Mouse (Mus musculus) lung, postnatal 25 days (tissue): ENCODE data around the gene Zfr.
A peak's percentile ranks its signal among the peaks of the same experiment; 100 is the strongest.
"Not testable (repeated sequence)": the region's sequence is repeated elsewhere in the genome, so short reads cannot be mapped to it uniquely, and the experiment has no call there.

Source experiments
- DNase-seq: peaks from one replicate; pipeline ENCODE4 v3.0.0; 2022; ENCODE audit warnings: low spot score

Gene Zfr

DNA sequence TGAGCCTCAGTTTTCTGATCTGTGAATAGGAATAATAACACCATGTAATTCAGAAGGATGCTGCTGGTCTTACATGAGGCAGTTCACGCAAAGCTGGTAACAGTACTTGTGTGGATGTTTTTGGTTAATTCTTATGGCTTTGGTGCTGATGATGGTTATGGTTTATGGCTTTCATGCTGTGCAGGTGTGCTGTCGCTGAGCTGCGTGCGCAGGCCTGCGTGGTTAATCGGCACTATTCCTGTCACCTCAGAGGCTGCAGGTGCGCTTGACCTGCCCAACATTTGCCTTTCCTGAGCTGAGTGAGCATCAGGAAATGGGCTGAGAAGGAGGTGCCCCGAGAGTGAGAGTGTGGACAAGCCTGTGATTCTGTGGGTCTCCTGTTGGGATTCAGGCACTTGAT lies 98.5 kb downstream of the Zfr start:
- no peak for DNase-seq

- no peak for DNase-seq
Measured at GRCm38 (mm10) chr15:12216798-12217197, 99.2 kb downstream of the Zfr start.

GRCm38 (mm10) chr15:12217332-12217731 lies 99.7 kb downstream of the Zfr start:
- DNase-seq, result not testable (repeated sequence)

DNA sequence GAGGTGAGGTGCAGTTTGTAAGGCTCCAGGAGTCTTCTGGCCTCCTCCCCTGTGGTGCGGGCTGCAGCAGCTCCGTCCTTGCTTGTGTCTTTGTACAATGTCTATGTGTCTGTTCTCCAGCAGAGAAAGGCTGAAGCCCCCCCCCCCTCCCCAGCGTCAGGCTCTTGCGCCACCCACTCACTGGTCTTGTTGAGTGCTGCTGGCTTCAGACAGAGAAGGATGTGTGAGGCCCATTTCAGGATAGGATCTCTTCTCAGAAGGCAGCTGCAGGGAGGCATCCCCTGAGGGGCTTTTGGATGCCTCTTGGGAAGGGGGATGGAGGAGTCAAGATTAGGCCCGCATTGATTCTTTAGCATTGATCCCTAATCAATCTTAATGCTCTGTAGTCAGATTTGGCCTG lies 100.2 kb downstream of the Zfr start:
- DNase-seq, result no peak

- DNase-seq, result peak; percentile 51
Measured at GRCm38 (mm10) chr15:12218583-12219382, 101.2 kb downstream of the Zfr start.

DNA sequence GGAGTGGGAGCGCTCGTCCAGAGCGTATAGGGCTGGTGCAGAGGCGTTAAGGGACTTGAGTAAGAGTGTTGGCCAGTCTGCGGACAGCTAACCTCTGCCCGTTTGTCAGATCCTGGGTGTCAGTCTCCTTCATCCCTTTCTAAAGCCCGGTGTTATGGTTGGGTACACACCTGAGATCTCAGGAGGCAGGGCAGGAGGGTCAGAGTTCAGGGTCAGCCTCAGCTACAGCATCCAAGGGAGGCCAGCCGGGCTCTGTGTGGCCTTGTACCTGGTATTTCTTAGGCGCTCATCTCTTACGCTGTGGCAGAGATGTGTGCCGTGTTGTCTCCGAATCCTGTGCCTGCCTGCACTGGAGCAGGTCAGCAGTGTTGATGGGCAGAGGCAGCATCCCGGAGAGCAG lies 103.5 kb downstream of the Zfr start:
- no peak for DNase-seq

- no peak for DNase-seq
Measured at GRCm38 (mm10) chr15:12222564-12223302, 105.1 kb downstream of the Zfr start.

GRCm38 (mm10) chr15:12223393-12223792 lies 105.8 kb downstream of the Zfr start:
- DNase-seq, result no peak

DNA sequence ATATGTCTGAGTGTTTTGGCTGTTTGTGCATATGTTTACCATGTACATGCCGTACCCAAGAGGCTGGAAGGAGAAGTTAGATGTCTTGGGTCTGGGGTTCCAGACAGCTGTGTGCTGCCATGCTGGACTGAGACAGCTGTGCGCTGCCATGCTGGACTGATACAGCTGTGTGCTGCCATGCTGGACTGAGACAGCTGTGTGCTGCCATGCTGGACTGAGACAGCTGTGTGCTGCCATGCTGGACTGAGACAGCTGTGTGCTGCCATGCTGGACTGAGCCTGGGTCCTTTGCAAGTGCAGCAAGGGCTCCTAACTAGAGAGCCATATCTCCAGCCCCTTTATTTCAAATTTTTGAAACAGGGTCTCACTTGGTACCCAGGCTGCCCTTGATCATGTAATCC lies 106.6 kb downstream of the Zfr start:
- DNase-seq, result no peak

GRCm38 (mm10) chr15:12225062-12225461 lies 107.4 kb downstream of the Zfr start:
- DNase-seq, result no peak

DNA sequence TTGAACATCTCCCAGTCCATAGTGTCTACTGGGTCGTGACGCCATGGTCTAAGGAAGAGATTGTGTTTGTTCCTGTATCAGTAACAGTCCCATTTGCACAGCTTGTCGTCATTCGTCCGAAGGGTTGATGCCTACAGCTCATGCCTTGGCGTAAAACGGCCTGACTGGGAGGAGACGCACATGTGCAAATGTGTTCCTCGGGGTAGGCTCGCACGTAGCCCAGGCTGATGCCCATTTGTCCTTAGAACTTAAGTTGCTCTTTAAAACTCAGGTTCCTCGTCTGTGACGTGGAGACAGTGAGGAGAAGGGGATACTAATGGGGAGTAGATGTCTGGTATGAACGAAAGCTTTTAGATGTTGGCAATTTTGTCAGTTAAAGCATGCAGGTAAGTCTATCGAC lies 109.3 kb downstream of the Zfr start:
- DNase-seq, result no peak

DNA sequence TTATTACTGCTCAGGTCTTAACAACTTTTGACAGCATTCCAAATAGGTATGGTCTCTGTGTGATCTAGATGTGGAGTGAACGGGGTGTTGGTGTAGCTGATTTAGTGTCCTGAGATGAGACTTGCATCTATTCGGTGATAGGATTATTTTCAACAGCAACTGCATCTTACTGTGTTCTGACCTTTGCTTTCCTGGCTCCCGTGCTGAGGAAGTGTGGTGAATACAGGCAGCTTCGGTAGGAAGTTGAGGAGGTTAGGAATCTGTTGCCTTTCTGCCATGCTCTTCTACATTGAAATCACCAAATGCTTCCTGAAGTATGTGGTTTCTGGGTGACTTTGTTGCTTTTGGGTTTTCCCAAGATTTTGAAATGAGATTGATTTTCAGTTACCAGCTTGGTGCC lies 109.7 kb downstream of the Zfr start:
- DNase-seq, result no peak

DNA sequence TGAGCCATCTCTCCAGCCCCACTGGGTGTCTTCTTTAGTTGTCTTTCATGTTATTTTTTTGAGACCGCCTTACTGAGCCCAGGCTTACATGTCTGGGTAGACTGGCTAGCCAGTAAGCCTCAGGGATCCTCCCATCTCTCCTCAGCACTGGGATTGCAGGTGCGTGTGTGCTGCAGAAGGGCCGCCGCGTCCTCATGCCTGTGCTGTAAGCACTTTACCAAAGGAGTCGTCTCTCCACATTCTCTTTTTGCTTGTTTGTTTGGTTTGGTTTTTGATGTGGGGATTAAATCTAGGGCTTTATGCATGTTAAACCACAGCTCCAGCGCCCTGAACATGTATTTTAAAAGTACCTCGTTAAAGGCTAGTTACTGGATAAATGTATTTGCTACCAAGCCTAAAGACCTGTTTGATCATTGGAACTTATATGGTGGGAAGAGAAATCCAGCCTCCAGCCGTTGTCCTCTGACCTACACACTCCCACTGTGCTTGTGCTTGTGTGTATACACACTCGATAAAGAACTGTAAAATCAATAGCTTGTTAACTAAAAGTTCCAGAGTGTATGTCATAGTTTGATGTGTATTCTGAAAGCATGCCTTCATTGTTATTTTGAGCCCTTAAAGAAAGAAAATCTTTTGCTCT lies 112.1 kb downstream of the Zfr start:
- no peak for DNase-seq

DNA sequence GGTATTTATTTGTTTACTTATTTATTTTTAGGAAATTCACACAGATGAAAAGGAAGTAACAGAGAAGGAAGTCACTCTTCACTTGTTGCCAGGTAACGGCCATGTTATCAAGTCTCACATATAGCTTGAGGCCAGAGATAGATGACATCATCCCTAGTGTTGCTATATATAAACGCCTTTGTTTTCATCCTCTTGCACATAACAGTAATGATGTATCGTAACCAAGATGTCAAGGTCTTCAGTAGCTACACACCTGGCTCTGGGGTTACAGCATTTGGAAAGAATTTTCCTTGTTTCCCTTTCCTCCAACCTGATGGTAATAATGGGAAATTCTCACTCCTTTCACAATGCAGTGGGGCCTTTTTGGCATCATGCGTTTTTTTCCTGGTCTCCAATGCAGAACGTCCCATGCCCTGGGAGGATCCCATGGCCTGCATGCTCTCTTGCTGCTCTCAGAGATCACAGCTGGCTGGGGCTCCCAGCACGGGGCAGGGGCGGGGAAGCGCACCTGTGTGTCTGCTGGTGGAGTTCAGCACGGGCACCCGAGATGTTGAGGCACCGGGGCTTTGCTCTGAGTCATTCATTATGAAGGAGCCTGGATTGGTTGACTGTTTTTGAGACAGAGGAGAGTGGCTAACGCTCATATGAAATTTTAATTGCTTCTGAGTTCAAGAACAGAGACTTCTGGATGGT lies 112.8 kb downstream of the Zfr start:
- peak; percentile 28 for DNase-seq

DNA sequence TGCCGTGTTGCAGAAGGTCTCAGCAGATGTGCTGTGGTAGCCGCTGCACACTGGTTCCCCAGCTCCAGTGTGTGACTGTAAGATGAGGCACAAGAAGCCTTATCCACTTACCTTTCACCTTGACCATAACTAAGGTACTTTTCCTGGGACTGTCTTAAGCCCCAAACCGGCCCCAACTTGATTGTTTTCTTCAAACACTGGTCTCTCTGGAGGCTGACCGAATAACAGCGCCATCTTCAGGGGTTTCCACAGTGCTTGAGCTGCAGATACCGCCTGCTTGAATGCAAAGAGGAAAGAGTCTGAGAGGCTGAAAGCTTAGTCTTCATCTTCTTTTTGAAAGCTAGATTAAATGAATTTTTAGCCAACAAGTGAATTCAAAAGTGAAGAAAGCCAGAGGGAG lies 113.8 kb downstream of the Zfr start:
- DNase-seq, result no peak

- DNase-seq, result peak; percentile 69
Measured at GRCm38 (mm10) chr15:12232429-12232828, 114.8 kb downstream of the Zfr start.

GRCm38 (mm10) chr15:12233021-12233420 lies 115.4 kb downstream of the Zfr start:
- DNase-seq, result no peak
